Mouse (Mus musculus) stomach, embryonic 15.5 days (tissue): ENCODE measurements around the gene Iqca. TPM values are rescaled to one million over a fixed set of nuclear protein-coding genes. Genes with fewer than 3 reads are reported as not detected.

ENCODE experiments used
- ATAC-seq: fragments of 200-750 bp; cut with Nextera tagmentation; 2 replicates; pipeline ENCODE4 v1.8.0; 2017; ENCODE audit warnings: low read depth, moderate number of reproducible peaks, moderate TSS enrichment; ENCODE audit not compliant: insufficient read depth, low FRiP score
- H3K27ac ChIP-seq: fragments of 300-500 bp; sonication (generic); 2 replicates; pipeline ENCODE4 v1.5.1; 2015; ENCODE audit warnings: mild to moderate bottlenecking, inconsistent platforms
- H3K27me3 ChIP-seq: fragments of 300-500 bp; sonication (generic); replicated peaks from 2 replicates; pipeline ENCODE4 v1.6.1; 2015; ENCODE audit warnings: inconsistent platforms
- H3K36me3 ChIP-seq: fragments of 300-500 bp; sonication (generic); 2 replicates; pipeline ENCODE4 v1.6.1; 2015; ENCODE audit warnings: inconsistent platforms
- H3K4me1 ChIP-seq: fragments of 300-500 bp; sonication (generic); 2 replicates; pipeline ENCODE4 v1.6.1; 2015; ENCODE audit warnings: inconsistent platforms
- H3K4me2 ChIP-seq: fragments of 300-500 bp; sonication (generic); 2 replicates; pipeline ENCODE4 v1.6.1; 2015; ENCODE audit warnings: mild to moderate bottlenecking, inconsistent platforms
- H3K4me3 ChIP-seq: fragments of 300-500 bp; sonication (generic); replicated peaks from 2 replicates; pipeline ENCODE4 v1.5.1; 2015; ENCODE audit warnings: inconsistent platforms
- H3K9ac ChIP-seq: fragments of 300-500 bp; sonication (generic); 2 replicates; pipeline ENCODE4 v1.6.1; 2015; ENCODE audit warnings: inconsistent platforms
- H3K9me3 ChIP-seq: fragments of 300-500 bp; sonication (generic); 2 replicates; pipeline ENCODE4 v1.6.1; 2016; ENCODE audit warnings: inconsistent platforms
- WGBS: fragments of 180-500 bp; shearing (Covaris S2); methylation state at CpG from one replicate; pipeline ENCODE4 v1.1.7; 2015; 5-methylcytosine and 5-hydroxymethylcytosine counted together
- polyA plus RNA-seq: library from polyadenylated mRNA; unstranded; fragments of >200 nt; fragmentation: Nextera tagmentation; extraction: Ambion mirVana; gene quantifications from 2 replicates; pipeline ENCODE4 v1.2.1, GENCODE M21; 2015

Iqca gene
- polyA plus RNA-seq, 1 experiment from 2014 or later, result not detected

DNA sequence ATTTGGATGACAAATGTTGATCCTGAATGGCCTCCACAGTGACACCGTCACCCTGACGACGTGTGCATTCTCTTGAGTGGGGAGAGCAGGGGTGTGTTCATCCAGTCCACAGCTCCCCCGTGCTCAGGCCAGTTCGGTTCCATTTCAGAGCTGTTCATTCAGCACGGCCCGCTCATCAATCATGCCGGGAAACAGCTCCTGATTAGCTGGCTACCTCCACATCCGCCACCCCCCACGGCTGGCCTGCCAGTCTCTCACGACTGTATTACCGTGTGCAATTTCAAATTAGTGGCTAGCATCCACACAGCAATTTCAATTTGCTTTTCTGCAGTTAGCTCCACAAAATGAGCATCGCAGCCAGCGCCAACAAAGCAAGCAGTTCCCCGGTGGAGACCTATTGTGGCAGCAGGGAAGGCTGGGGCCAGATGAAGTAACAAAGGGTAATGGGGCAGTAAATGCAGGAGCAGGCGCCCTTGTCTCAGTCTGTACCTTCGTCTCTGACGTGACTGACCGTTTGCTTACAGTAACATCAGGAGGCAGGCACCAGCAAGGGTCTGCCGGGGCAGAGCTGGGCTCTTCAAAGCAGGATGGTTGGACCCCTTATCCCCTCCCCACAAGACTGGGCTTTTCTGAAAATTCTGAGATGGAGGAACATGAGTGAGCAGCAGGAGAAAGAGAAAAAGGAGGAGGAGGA lies 103.0 kb downstream of the Iqca start:
- H3K9ac ChIP-seq, result no peak overlapping the region
- no peaks in the 10 kb centered on the region for H3K36me3 ChIP-seq
- H3K9me3 ChIP-seq, result no peaks in the 10 kb centered on the region
- H3K4me3 ChIP-seq, result no peak overlapping the region
- whole genome bisulfite sequencing, result 24% methylated on average over 20 of the region's 20 CpGs
- H3K27me3 ChIP-seq, result 0 out of 2 replicates have a peak, but pooled peaks cover 6% of the 10 kb centered on the region
- H3K4me2 ChIP-seq, result no peak overlapping the region
- no peak for ATAC-seq
- H3K27ac ChIP-seq, result no peak overlapping the region
- H3K4me1 ChIP-seq, result no peaks in the 10 kb centered on the region

GRCm38 (mm10) chr1:90028305-90028704 lies 124.9 kb downstream of the Iqca start:
- Histone ChIP-seq H3K4me1 (no peaks in the 10 kb centered on the region), H3K4me3 (no peak overlapping the region), H3K27me3 (no peaks in the 10 kb centered on the region), H3K36me3 (no peaks in the 10 kb centered on the region), H3K9ac (no peak overlapping the region), H3K9me3 (no peaks in the 10 kb centered on the region), H3K27ac (no peak overlapping the region), H3K4me2 (no peak overlapping the region)
- 51% methylated on average over 2 of the region's 2 CpGs for WGBS
- no peak for ATAC-seq

- H3K9me3 ChIP-seq, result no peaks in the 10 kb centered on the region
- H3K4me2 ChIP-seq, result no peak overlapping the region
- no peak overlapping the region for H3K4me3 ChIP-seq
- WGBS, result 22% methylated on average over 3 of the region's 3 CpGs
- no peak overlapping the region for H3K27ac ChIP-seq
- no peaks in the 10 kb centered on the region for H3K4me1 ChIP-seq
- H3K27me3 ChIP-seq, result no peaks in the 10 kb centered on the region
- no peaks in the 10 kb centered on the region for H3K36me3 ChIP-seq
- ATAC-seq, result no peak
- no peak overlapping the region for H3K9ac ChIP-seq
These were observed 126.3 kb downstream of the Iqca start for GRCm38 (mm10) chr1:90026945-90027344.

DNA sequence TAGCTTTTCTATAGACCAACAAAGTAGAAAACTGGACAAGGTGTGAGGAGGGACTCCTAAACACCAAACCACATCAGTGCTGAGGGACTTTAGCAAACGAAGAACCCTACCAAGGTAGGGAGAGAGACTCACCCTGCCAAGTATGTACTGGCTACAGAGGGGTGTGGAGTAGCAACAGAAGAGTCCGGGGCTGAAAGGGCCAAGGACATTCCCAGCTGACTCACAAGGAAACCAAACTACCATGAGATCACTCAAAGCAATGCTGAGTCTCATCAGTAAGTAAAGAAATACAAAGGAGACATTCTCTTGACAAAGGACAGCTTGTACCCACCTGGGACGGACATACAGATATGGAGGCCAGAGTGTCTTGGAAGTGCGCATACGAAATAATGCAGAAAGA lies 132.9 kb downstream of the Iqca start:
- Histone ChIP-seq H3K27me3 (no peaks in the 10 kb centered on the region), H3K27ac (no peak overlapping the region), H3K9ac (no peak overlapping the region), H3K4me1 (no peaks in the 10 kb centered on the region), H3K4me2 (no peak overlapping the region), H3K4me3 (no peak overlapping the region), H3K36me3 (no peaks in the 10 kb centered on the region), H3K9me3 (no peaks in the 10 kb centered on the region)
- 85% methylated on average over 5 of the region's 5 CpGs for WGBS
- no peak for ATAC-seq

- Histone ChIP-seq H3K27me3 (no peaks in the 10 kb centered on the region), H3K4me3 (no peak overlapping the region), H3K36me3 (no peaks in the 10 kb centered on the region), H3K4me1 (no peaks in the 10 kb centered on the region), H3K9ac (no peak overlapping the region), H3K9me3 (no peaks in the 10 kb centered on the region), H3K4me2 (no peak overlapping the region), H3K27ac (no peak overlapping the region)
- WGBS, result 73% methylated on average over 6 of the region's 6 CpGs
- no peak for ATAC-seq
These were observed 135.1 kb downstream of the Iqca start for GRCm38 (mm10) chr1:90018071-90018470.

DNA sequence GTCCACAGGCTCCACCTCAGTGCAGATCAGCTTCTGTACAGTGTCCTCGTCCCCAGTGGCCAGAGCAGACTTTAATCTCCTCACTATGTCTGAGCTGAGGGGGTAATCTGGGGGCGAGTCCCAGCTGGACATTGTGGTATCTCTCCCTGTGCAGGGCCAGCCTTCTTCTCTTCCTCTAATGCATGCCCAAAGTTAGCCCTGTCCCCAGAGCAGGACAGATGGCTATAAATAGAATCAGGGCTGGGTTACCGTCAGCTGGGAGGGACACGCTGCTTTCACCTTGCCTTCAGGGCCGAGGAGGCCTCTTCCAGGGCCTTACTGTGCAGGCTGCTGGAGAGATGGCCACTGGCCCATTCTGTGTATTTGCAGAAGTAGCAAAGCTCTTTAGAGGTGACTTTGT lies 138.8 kb downstream of the Iqca start, which contains the start of gene Asb18:
Asb18 (minus strand) TSS at position 221 of the 400 bp plus-strand sequence.
- no peak within 1 kb of the TSS for H3K9ac ChIP-seq
- WGBS, result 70% methylated on average over 5 of the region's 5 CpGs
- no peak within 1 kb of the TSS for H3K4me3 ChIP-seq
- no peak within 1 kb of the TSS for H3K4me2 ChIP-seq
- H3K9me3 ChIP-seq, result no peaks in the 10 kb centered on the region
- no peak within 1 kb of the TSS for H3K27ac ChIP-seq
- ATAC-seq, result no peak
- no peaks in the 10 kb centered on the region for H3K4me1 ChIP-seq
- H3K36me3 ChIP-seq, result no peaks in the 10 kb centered on the region
- H3K27me3 ChIP-seq, result no peaks in the 10 kb centered on the region

GRCm38 (mm10) chr1:90013273-90013672 lies 139.9 kb downstream of the Iqca start:
- no peaks in the 10 kb centered on the region for H3K9me3 ChIP-seq
- H3K4me3 ChIP-seq, result no peak overlapping the region
- no peaks in the 10 kb centered on the region for H3K27me3 ChIP-seq
- H3K9ac ChIP-seq, result no peak overlapping the region
- no peaks in the 10 kb centered on the region for H3K4me1 ChIP-seq
- no peaks in the 10 kb centered on the region for H3K36me3 ChIP-seq
- H3K4me2 ChIP-seq, result no peak overlapping the region
- 79% methylated on average over 5 of the region's 5 CpGs for WGBS
- no peak overlapping the region for H3K27ac ChIP-seq
- ATAC-seq, result no peak

DNA sequence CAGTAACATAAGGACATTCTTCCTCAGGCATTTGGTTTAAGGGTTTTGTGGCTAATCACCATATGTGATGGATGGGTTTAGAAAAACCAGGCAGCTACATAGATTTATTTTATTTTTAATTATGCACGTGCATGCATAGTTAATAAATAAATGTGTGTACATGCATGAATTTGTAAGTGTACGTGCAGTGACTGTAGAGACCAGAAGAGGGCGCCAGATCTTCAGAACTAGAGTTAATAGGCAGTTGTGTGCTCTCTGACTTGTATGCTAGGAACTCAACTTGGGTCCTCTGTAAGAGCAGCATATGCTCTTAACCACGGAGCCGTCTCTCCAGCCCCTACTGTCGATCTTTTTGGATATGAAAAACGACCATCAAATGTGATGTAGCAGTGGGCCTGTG lies 140.4 kb downstream of the Iqca start:
- WGBS, result 68% methylated on average over 7 of the region's 7 CpGs
- H3K27ac ChIP-seq, result no peak overlapping the region
- no peak for ATAC-seq
- no peaks in the 10 kb centered on the region for H3K27me3 ChIP-seq
- H3K36me3 ChIP-seq, result no peaks in the 10 kb centered on the region
- no peaks in the 10 kb centered on the region for H3K4me1 ChIP-seq
- H3K4me2 ChIP-seq, result no peak overlapping the region
- no peak overlapping the region for H3K9ac ChIP-seq
- no peaks in the 10 kb centered on the region for H3K9me3 ChIP-seq
- H3K4me3 ChIP-seq, result no peak overlapping the region

DNA sequence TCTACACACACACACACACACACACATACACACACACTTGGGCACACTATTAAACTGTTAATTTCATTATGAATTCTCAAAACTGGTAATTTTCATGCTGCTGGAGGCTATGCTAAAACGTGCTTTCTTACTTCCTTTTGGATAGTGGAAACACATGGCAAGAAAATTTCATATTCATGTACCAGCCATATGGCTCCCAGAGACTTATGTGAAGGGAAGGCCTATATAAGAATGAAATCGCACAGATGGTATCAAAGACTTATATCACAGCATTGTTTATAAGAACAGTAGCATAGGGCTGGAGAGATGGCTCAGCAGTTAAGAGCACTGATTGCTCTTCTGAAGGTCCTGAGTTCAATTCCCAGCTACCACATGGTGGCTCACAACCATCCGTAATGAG lies 141.0 kb downstream of the Iqca start:
- H3K27me3 ChIP-seq, result no peaks in the 10 kb centered on the region
- WGBS, result 72% methylated on average over 3 of the region's 3 CpGs

GRCm38 (mm10) chr1:90010077-90010476 lies 143.1 kb downstream of the Iqca start:
- no peak overlapping the region for H3K9ac ChIP-seq
- WGBS, result 82% methylated on average over 1 of the region's 1 CpGs
- ATAC-seq, result no peak

More for the DNA sequence above, 141.0 kb downstream of the Iqca start:
- no peaks in the 10 kb centered on the region for H3K9me3 ChIP-seq
- no peak for ATAC-seq
- H3K9ac ChIP-seq, result no peak overlapping the region
- no peaks in the 10 kb centered on the region for H3K4me1 ChIP-seq
- H3K36me3 ChIP-seq, result no peaks in the 10 kb centered on the region
- H3K27ac ChIP-seq, result no peak overlapping the region
- no peak overlapping the region for H3K4me2 ChIP-seq
- no peak overlapping the region for H3K4me3 ChIP-seq

DNA sequence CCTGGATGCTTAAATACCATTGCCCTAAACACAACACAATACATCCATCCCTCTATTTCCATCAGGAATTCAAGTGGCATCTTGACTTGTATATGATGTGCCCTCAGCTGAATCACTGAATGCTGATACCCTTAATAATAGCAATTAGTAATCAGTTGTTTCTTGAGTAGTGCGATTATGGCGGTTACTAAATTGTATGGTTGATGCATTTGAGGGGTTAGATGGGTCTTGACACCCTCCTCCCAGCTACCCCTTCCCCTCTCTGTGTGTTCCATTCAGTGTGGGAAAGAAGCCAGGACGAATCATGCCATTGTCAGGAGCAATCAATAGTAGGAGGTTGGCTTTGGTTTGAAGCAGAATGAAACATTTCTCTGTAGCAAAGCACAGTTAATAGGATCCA lies 144.0 kb downstream of the Iqca start:
- no peaks in the 10 kb centered on the region for H3K4me1 ChIP-seq

More at GRCm38 (mm10) chr1:90010077-90010476, 143.1 kb downstream of the Iqca start:
- Histone ChIP-seq H3K36me3 (no peaks in the 10 kb centered on the region), H3K4me1 (no peaks in the 10 kb centered on the region), H3K4me3 (no peak overlapping the region), H3K27ac (no peak overlapping the region), H3K27me3 (no peaks in the 10 kb centered on the region), H3K4me2 (no peak overlapping the region), H3K9me3 (no peaks in the 10 kb centered on the region)

DNA sequence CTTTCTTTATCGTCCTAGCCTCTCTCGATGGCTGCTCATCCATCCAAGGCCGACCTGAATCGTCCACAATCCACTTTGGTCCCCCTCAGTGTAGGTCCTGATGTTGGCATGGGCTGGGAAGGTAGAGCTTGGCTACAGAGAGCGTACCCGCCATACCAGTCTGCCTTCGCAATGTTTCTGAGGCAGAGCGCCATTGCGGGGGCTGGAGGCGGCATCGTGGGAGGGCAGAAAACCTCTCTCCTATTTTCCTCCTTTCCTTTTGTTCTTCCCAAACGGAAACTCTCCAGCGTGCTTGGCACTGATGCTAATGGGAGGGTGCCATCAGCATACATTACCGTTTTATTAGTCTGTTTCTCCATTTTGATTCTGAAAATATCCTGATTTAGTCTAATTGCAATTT lies 146.5 kb downstream of the Iqca start:
- Histone ChIP-seq H3K4me1 (no peaks in the 10 kb centered on the region), H3K36me3 (no peaks in the 10 kb centered on the region), H3K4me2 (no peak overlapping the region), H3K4me3 (no peak overlapping the region), H3K27me3 (no peaks in the 10 kb centered on the region), H3K9ac (no peak overlapping the region), H3K9me3 (no peaks in the 10 kb centered on the region), H3K27ac (no peak overlapping the region)
- no peak for ATAC-seq
- WGBS, result 77% methylated on average over 14 of the region's 14 CpGs

More for the DNA sequence above, 144.0 kb downstream of the Iqca start:
- H3K36me3 ChIP-seq, result no peaks in the 10 kb centered on the region
- H3K9ac ChIP-seq, result no peak overlapping the region
- H3K4me3 ChIP-seq, result no peak overlapping the region
- no peak overlapping the region for H3K27ac ChIP-seq
- H3K27me3 ChIP-seq, result no peaks in the 10 kb centered on the region
- H3K9me3 ChIP-seq, result no peaks in the 10 kb centered on the region
- no peak overlapping the region for H3K4me2 ChIP-seq
- no peak for ATAC-seq
- 74% methylated on average over 3 of the region's 3 CpGs for WGBS

DNA sequence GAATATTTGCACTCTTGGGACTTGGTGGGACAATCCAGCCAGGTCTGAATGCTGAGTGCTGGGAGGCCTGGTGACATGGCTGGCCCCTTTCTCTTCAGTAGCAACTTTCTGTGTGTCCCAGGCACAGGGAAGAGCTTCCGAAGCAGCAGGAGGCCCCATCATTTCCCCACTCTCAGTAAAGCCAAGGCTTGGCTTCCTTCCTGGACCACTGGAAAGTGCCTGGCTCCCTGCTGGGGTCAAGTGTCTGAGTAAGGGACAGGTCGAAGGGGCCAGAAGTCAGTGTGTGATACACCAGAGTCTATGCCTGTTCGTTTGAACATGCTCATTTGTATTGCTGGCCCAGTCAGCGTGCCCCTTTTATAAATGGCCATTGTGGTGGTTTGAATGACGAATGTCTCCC lies 152.2 kb downstream of the Iqca start:
- Histone ChIP-seq H3K9ac (no peak overlapping the region), H3K4me3 (no peak overlapping the region), H3K27me3 (no peaks in the 10 kb centered on the region; the same call in 1 of the 2 replicates), H3K9me3 (no peaks in the 10 kb centered on the region), H3K4me1 (0 out of 2 replicates have a peak, but pooled peaks cover 3% of the 10 kb centered on the region), H3K36me3 (no peaks in the 10 kb centered on the region), H3K4me2 (no peak overlapping the region), H3K27ac (no peak overlapping the region)
- ATAC-seq, result no peak
- WGBS, result 40% methylated on average over 5 of the region's 5 CpGs
